In genomic region chr5:112484924-112485715, GRCm38 (mm10) we compare ENCODE assay signal across 15 mouse cellular contexts. TPM values are rescaled to one million over a fixed set of nuclear protein-coding genes. Genes with fewer than 3 reads are reported as not detected.
DNase-seq lines count a peak whose midpoint lies in the region; ATAC-seq and TF ChIP-seq lines count a peak whose summit lies in the region.
"Had no signal": no experiment of that assay in that cellular context is flagged by ENCODE, and none has a peak within 500 bp of the region (broad histone marks: within the 10 kb centered on the region; RNA-seq: fewer than 3 reads in every experiment).

No protein-coding gene starts in this region.

- H3K9me3 ChIP-seq in hindbrain, embryonic 10.5 days: no peaks in the 10 kb centered on the region
- H3K9me3 ChIP-seq in midbrain, embryonic 12.5 days: no peaks in the 10 kb centered on the region
- H3K9me3 ChIP-seq: embryonic facial prominence, embryonic 12.5 days; limb, embryonic 10.5 days had no signal

- H3K27me3 ChIP-seq in hindbrain, embryonic 10.5 days (ENCODE audit: insufficient read depth, poor library complexity, severe bottlenecking): peaks cover 42% of the 10 kb centered on the region; the same call in 1 of the 2 replicates
- H3K27me3 ChIP-seq in midbrain, embryonic 12.5 days: peaks cover 49% of the 10 kb centered on the region

- DNase-seq in brain, embryonic 14.5 days (ENCODE audit: low read depth): peak; percentile 88
- DNase-seq in cerebellum, adult 9-10 months: peak; percentile 92
- DNase-seq in hindbrain, embryonic 10.5 days (ENCODE audit: low spot score): no peak
- DNase-seq in lung, postnatal 14 days: no peak
- DNase-seq in lung, postnatal 4 days: no peak
- DNase-seq in urinary bladder, adult 2 months (ENCODE audit: low spot score): no peak
- DNase-seq in spleen, postnatal 36 days (ENCODE audit: low spot score in 2 of 2): no peak
- DNase-seq: lung, embryonic 14.5 days; right cerebral cortex, postnatal 4 days; thymus, adult 2 months had no signal

- H3K9ac ChIP-seq in midbrain, embryonic 12.5 days (replicated peaks): no peak overlapping the region
- H3K9ac ChIP-seq: embryonic facial prominence, embryonic 12.5 days; lung, embryonic 14.5 days had no signal

- H3K4me1 ChIP-seq in hindbrain, embryonic 10.5 days (replicated peaks): peaks cover 58% of the 10 kb centered on the region
- H3K4me1 ChIP-seq in midbrain, embryonic 12.5 days: peaks cover 43% of the 10 kb centered on the region

- ATAC-seq in midbrain, embryonic 12.5 days (ENCODE audit: low FRiP score, low read depth): peak; percentile 27; the same call in 1 of the 2 replicates

- peak overlapping the region; percentile 62 for H3K27ac ChIP-seq in hindbrain, embryonic 10.5 days
- H3K27ac ChIP-seq in midbrain, embryonic 12.5 days (replicated peaks): no peak overlapping the region; the same call in 1 of the 2 replicates
- H3K27ac ChIP-seq: embryonic facial prominence, embryonic 12.5 days; kidney, postnatal 0 days; limb, embryonic 10.5 days had no signal

- H3K4me3 ChIP-seq in hindbrain, embryonic 10.5 days: no peak overlapping the region
- H3K4me3 ChIP-seq in midbrain, embryonic 12.5 days: no peak overlapping the region
- H3K4me3 ChIP-seq: embryonic facial prominence, embryonic 12.5 days; limb, embryonic 10.5 days had no signal

- no peak overlapping the region for H3K4me2 ChIP-seq in midbrain, embryonic 12.5 days (replicated peaks)
- H3K4me2 ChIP-seq: embryonic facial prominence, embryonic 12.5 days; lung, embryonic 14.5 days had no signal

- TF ChIP-seq POLR2A in brain, embryonic 14.5 days (IDR thresholded peaks at IDR 0.05; ENCODE audit: borderline replicate concordance, extremely low read depth, insufficient read depth, insufficient read length, poor library complexity, severe bottlenecking): no peak

- H3K36me3 ChIP-seq in hindbrain, embryonic 10.5 days: no peaks in the 10 kb centered on the region
- H3K36me3 ChIP-seq in midbrain, embryonic 12.5 days: no peaks in the 10 kb centered on the region
- H3K36me3 ChIP-seq: embryonic facial prominence, embryonic 12.5 days; limb, embryonic 10.5 days had no signal

- WGBS in hindbrain, embryonic 10.5 days: 23% methylated on average over 13 of the region's 13 CpGs
- WGBS in midbrain, embryonic 12.5 days: 19% methylated on average over 13 of the region's 13 CpGs

- no peak for TF ChIP-seq CTCF in brain, embryonic 14.5 days (IDR thresholded peaks at IDR 0.05; ENCODE audit: borderline replicate concordance, extremely low read depth, insufficient read depth, insufficient read length)

RNA-seq across cellular contexts. Expression of gene Gm6588, which starts 35.9 kb away (rescaled TPM):
- not detected in 2 replicates for polyA plus RNA-seq in brain, embryonic 14.5 days (2012; rRNA removed)
- 0.14 TPM in 1 of 2 replicates, not detected in the other for polyA plus RNA-seq in hindbrain, embryonic 10.5 days (2016; fragmentation: Nextera tagmentation; extraction: Ambion mirVana)
- polyA plus RNA-seq in midbrain, embryonic 12.5 days (2016; fragmentation: Nextera tagmentation; extraction: Ambion mirVana): 0.42 and 0.58 TPM in 2 replicates
- not detected in 2 replicates for polyA plus RNA-seq in urinary bladder, adult 2 months (2012; rRNA removed)
- polyA plus RNA-seq: embryonic facial prominence, embryonic 12.5 days; heart, embryonic 16.5 days; kidney, postnatal 0 days; limb, embryonic 10.5 days; lung, embryonic 14.5 days had no signal

Comparison
In these comparisons a context has a peak if more than half of its experiments do, and no peak if none do; other contexts are left out.
1. DNase-seq: peak in brain, embryonic 14.5 days (single experiment) and cerebellum, adult 9-10 months (single experiment); none in hindbrain, embryonic 10.5 days (single experiment), lung, postnatal 14 days (single experiment), lung, postnatal 4 days (0 of 2), urinary bladder, adult 2 months (single experiment) and spleen, postnatal 36 days (0 of 2).